8 mouse cellular contexts compared by ENCODE assay signal in genomic region chr10:68276350-68276975, GRCm38 (mm10). TPM values are rescaled to one million over a fixed set of nuclear protein-coding genes. Genes with fewer than 3 reads are reported as not detected.
A peak's percentile ranks its signal among the peaks of the same experiment; 100 is the strongest.
DNase-seq lines count a peak whose midpoint lies in the region; ATAC-seq and TF ChIP-seq lines count a peak whose summit lies in the region.

No protein-coding gene starts in this region.

- H3K4me1 ChIP-seq in E14TG2a.4 (replicated peaks; ENCODE audit: low read depth, low read length), result peaks cover 42% of the 10 kb centered on the region
- peaks cover 42% of the 10 kb centered on the region for H3K4me1 ChIP-seq in forebrain, embryonic 13.5 days
- peaks cover 8% of the 10 kb centered on the region; the same call in 1 of the 2 replicates for H3K4me1 ChIP-seq in neural tube, embryonic 14.5 days (ENCODE audit: control insufficient read depth, insufficient read depth, low read length)

- no peaks in the 10 kb centered on the region for H3K9me3 ChIP-seq in E14TG2a.4 (ENCODE audit: low read length)
- H3K9me3 ChIP-seq in forebrain, embryonic 13.5 days (replicated peaks), result no peaks in the 10 kb centered on the region
- no peaks in the 10 kb centered on the region for H3K9me3 ChIP-seq in neural tube, embryonic 14.5 days (ENCODE audit: control insufficient read depth, low read length)

- H3K9ac ChIP-seq in forebrain, embryonic 13.5 days, result peak overlapping the region; percentile 83
- peak overlapping the region; percentile 65 for H3K9ac ChIP-seq in neural tube, embryonic 14.5 days (replicated peaks; ENCODE audit: low read depth, low read length)

- WGBS in forebrain, embryonic 13.5 days, result under 1% methylated on average over 28 of the region's 29 CpGs
- under 1% methylated on average over 29 of the region's 29 CpGs for WGBS in neural tube, embryonic 14.5 days

- peak; percentile 64 for ATAC-seq in forebrain, embryonic 13.5 days
- ATAC-seq in neural tube, embryonic 14.5 days (ENCODE audit: low read depth), result peak; percentile 48; the same call in 1 of the 2 replicates

- peaks cover 29% of the 10 kb centered on the region for H3K27me3 ChIP-seq in E14TG2a.4 (ENCODE audit: insufficient read depth, low read length)
- no peaks in the 10 kb centered on the region for H3K27me3 ChIP-seq in forebrain, embryonic 13.5 days
- H3K27me3 ChIP-seq in neural tube, embryonic 14.5 days (ENCODE audit: control insufficient read depth, insufficient read depth, low read length), result no peaks in the 10 kb centered on the region

- peak overlapping the region; percentile 61 for H3K27ac ChIP-seq in forebrain, embryonic 13.5 days
- H3K27ac ChIP-seq in neural tube, embryonic 14.5 days (ENCODE audit: low read depth, low read length), result peak overlapping the region; percentile 85

- peak overlapping the region; percentile 96 for H3K4me2 ChIP-seq in forebrain, embryonic 13.5 days
- peak overlapping the region; percentile 91 for H3K4me2 ChIP-seq in neural tube, embryonic 14.5 days (ENCODE audit: low read depth, low read length)

- intact Hi-C loops in heart, postnatal 10 days (cut with DNase I), result loop anchor here (5.0 kb wide), 3 partner anchors 39 to 174 kb away; no protein-coding TSS in a partner anchor

- no peaks in the 10 kb centered on the region for H3K36me3 ChIP-seq in E14TG2a.4 (ENCODE audit: insufficient read depth, low read length)
- no peaks in the 10 kb centered on the region for H3K36me3 ChIP-seq in forebrain, embryonic 13.5 days (ENCODE audit: poor library complexity, severe bottlenecking)
- H3K36me3 ChIP-seq in neural tube, embryonic 14.5 days (ENCODE audit: control insufficient read depth, insufficient read depth, low read length), result no peaks in the 10 kb centered on the region

- TF ChIP-seq CTCF in E14TG2a.4 (conservative IDR thresholded peaks at IDR 0.05; ENCODE audit: low read length), result no peak

- peak; percentile 58 for DNase-seq in c-Kit-positive CD71-negative TER-119-negative erythroid progenitor cells, embryonic 14.5 days (ENCODE audit: low read depth)
- peak; percentile 83 to 84 for DNase-seq in heart, postnatal 10 days
- DNase-seq in kidney, postnatal 4 days, result peak; percentile 82 to 88
- DNase-seq in lung, adult 18-20 months, result peak; percentile 80
- DNase-seq in thymus, adult 18-20 months, result peak; percentile 56 to 66

- H3K4me3 ChIP-seq in E14TG2a.4 (replicated peaks; ENCODE audit: low read length), result peak overlapping the region; percentile 82
- H3K4me3 ChIP-seq in forebrain, embryonic 13.5 days, result peak overlapping the region; percentile 66
- H3K4me3 ChIP-seq in neural tube, embryonic 14.5 days (ENCODE audit: low read depth, low read length), result peak overlapping the region; percentile 66

RNA-seq across cellular contexts. Expression of gene Arid5b, which starts 2.1 kb away (rescaled TPM):
- polyA plus RNA-seq in forebrain, embryonic 13.5 days (2015; fragmentation: Nextera tagmentation; extraction: Ambion mirVana), result 12.6 and 15.2 TPM in 2 replicates
- 10 to 100 TPM; 26.5 to 29.4 TPM for total RNA-seq in heart, postnatal 10 days (2021)
- polyA plus RNA-seq in neural tube, embryonic 14.5 days (2014; fragmentation: Nextera tagmentation; extraction: Ambion mirVana), result 24.9 and 26.2 TPM in 2 replicates

Comparison
In these comparisons a context has a peak if more than half of its experiments do, and no peak if none do; other contexts are left out.
1. Peak in every context shown above with its lines: DNase-seq, ATAC-seq, H3K4me3 ChIP-seq and H3K27ac ChIP-seq.